Mouse (Mus musculus) urinary bladder, adult 18-20 months (tissue): Measurements from ENCODE around the gene Sspo.

Experiments
- DNase-seq, 2 experiments: peaks; one replicate each; pipeline ENCODE4 v3.0.0; 2022; ENCODE audit warnings: low spot score in 2 of 2, mixed read lengths in 2 of 2

Sspo gene

GRCm38 (mm10) chr6:48539860-48540259 is 91.8 kb downstream of the Sspo start:
- DNase-seq, result no peak

DNA sequence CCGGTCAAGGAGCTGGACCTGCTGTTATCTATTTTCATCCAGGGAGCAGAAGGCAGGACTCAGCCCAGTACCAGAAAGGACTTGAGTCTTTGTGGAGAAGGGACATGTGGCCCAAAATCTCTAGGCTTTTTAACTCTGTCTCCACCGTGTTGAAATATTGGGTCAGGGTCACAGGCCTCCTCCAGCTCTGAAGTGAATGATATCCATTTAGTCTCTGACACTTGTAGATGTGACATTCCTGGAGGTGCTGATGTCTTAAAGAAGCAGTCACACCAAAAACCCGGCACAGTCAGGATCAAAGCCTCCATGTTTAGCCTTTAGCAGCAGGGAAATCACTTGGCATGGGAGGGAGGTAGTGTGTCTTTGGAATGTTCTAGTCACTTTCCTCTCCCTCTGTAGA is 92.7 kb downstream of the Sspo start:
- DNase-seq, result no peak

- peak; percentile 27 to 53 for DNase-seq
These were observed 93.8 kb downstream of the Sspo start for GRCm38 (mm10) chr6:48541560-48542450.

GRCm38 (mm10) chr6:48542631-48543030 is 94.6 kb downstream of the Sspo start:
- DNase-seq, result no peak

- no peak for DNase-seq
These were observed 97.2 kb downstream of the Sspo start for GRCm38 (mm10) chr6:48545251-48545650.

DNA sequence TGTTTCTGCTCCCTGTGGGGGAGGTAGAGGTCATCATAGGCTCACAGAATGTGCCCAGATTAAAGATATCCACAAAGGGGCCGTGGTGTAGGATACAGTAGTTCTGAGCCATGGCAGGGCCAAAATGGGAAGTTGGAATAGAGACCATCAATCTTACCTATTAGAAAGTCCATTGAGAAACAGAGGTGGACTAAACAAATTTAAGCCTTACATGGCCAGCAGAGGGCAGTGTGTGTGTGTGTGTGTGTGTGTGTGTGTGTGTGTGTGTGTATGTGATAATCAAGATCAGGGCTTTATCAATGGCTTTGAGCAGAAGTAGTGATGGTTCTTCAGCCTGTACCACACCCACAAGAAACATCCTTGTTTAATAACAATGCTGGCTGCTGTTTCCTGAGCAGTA is 98.2 kb downstream of the Sspo start:
- DNase-seq, result no peak

- no peak for DNase-seq
These were observed 98.8 kb downstream of the Sspo start for GRCm38 (mm10) chr6:48546858-48547257.

- DNase-seq, result no peak
These were observed 100.3 kb downstream of the Sspo start for GRCm38 (mm10) chr6:48548314-48548713.
